Mouse (Mus musculus) mammary gland, adult 2 months (tissue): ENCODE measurements around the gene Rpe. TPM values are rescaled to one million over a fixed set of nuclear protein-coding genes. Genes with fewer than 3 reads are reported as not detected.

Experiments
- polyA plus RNA-seq: library from polyadenylated mRNA; depleted of rRNA; stranded (reverse); fragments of >200 nt; gene quantifications from 2 replicates; pipeline ENCODE4 v1.2.3, GENCODE M21; 2012; ENCODE audit warnings: low replicate concordance; rRNA removed

Gene Rpe
- 17.8 and 20.3 TPM in 2 replicates for polyA plus RNA-seq

GRCm38 (mm10) chr1:66700693-66701575 lies at the start of gene Rpe:
Gene Rpe, plus strand, starts transcription at chr1:66700831.

Other genes starting within 250 kb of the Rpe start
- gene Unc80, start 232.5 kb upstream of the Rpe start, polyA plus RNA-seq = 0.03 and 0.05 TPM in 2 replicates
- gene Kansl1l, start 116.7 kb downstream of the Rpe start, polyA plus RNA-seq = 1.4 and 5.5 TPM in 2 replicates
- gene Acadl, start 162.4 kb downstream of the Rpe start, polyA plus RNA-seq = 44.9 and 146 TPM in 2 replicates
- gene Myl1, start 244.6 kb downstream of the Rpe start, polyA plus RNA-seq = 7.9 and 1,517 TPM in 2 replicates